Mouse (Mus musculus) midbrain, embryonic 12.5 days (tissue): Measurements from ENCODE around the gene Pdss1. TPM values are rescaled to one million over a fixed set of nuclear protein-coding genes. Genes with fewer than 3 reads are reported as not detected.
"Not testable (repeated sequence)": the region's sequence is repeated elsewhere in the genome, so short reads cannot be mapped to it uniquely, and the experiment has no call there.

Experiments
- ATAC-seq: fragments of 200-750 bp; cut with Nextera tagmentation; 2 replicates; pipeline ENCODE4 v1.8.0; 2017; ENCODE audit warnings: low read depth, moderate TSS enrichment, moderate library complexity; ENCODE audit not compliant: low FRiP score
- H3K27ac ChIP-seq: fragments of 300-500 bp; sonication (generic); replicated peaks from 2 replicates; pipeline ENCODE4 v1.5.1; 2016; ENCODE audit warnings: mild to moderate bottlenecking
- H3K27me3 ChIP-seq: fragments of 300-500 bp; sonication (generic); 2 replicates; pipeline ENCODE4 v1.6.1; 2016; ENCODE audit warnings: mild to moderate bottlenecking
- H3K36me3 ChIP-seq: fragments of 300-500 bp; sonication (generic); 2 replicates; pipeline ENCODE4 v1.6.1; 2016
- H3K4me1 ChIP-seq: fragments of 300-500 bp; sonication (generic); 2 replicates; pipeline ENCODE4 v1.6.1; 2016
- H3K4me2 ChIP-seq: fragments of 300-500 bp; sonication (generic); replicated peaks from 2 replicates; pipeline ENCODE4 v1.6.1; 2016; ENCODE audit warnings: mild to moderate bottlenecking, moderate library complexity
- H3K4me3 ChIP-seq: fragments of 300-500 bp; sonication (generic); 2 replicates; pipeline ENCODE4 v1.5.1; 2016; ENCODE audit warnings: mild to moderate bottlenecking
- H3K9ac ChIP-seq: fragments of 300-500 bp; sonication (generic); replicated peaks from 2 replicates; pipeline ENCODE4 v1.6.1; 2016; ENCODE audit warnings: mild to moderate bottlenecking, moderate library complexity
- H3K9me3 ChIP-seq: fragments of 300-500 bp; sonication (generic); 2 replicates; pipeline ENCODE4 v1.6.1; 2016; ENCODE audit warnings: mild to moderate bottlenecking
- WGBS: fragments of 180-500 bp; shearing (Covaris S2); methylation state at CpG from one replicate; pipeline ENCODE4 v1.1.7; 2016; 5-methylcytosine and 5-hydroxymethylcytosine counted together
- polyA plus RNA-seq: library from polyadenylated mRNA; unstranded; fragments of >200 nt; fragmentation: Nextera tagmentation; extraction: Ambion mirVana; gene quantifications from 2 replicates; pipeline ENCODE4 v1.2.1, GENCODE M21; 2016

The Pdss1 gene
- polyA plus RNA-seq, 1 experiment from 2014 or later = 20.0 TPM

DNA sequence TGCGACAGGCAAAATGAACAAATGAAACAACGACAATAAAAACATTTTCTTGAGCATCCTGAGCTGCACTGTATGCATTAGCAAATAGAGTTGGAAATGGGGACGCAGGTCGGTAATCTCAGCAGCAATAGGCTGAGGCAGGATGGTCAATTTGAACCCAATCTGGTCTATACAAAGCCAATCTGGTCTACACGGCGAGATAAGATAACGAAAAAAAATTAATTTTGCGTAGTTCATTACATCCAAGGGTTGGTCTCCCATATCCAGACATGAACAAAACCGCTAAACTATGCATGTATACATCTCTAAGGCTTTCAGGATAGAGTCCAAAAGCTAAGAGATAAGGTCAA lies 415 bp upstream of the Pdss1 start:
- H3K9ac ChIP-seq = peak overlapping the region; percentile 76
- H3K27ac ChIP-seq = peak overlapping the region; percentile 86
- no peak; the same call in 1 of the 2 replicates for ATAC-seq
- peak overlapping the region; percentile 85 for H3K4me2 ChIP-seq
- H3K27me3 ChIP-seq = no peaks in the 10 kb centered on the region
- peaks cover 7% of the 10 kb centered on the region; the same call in 1 of the 2 replicates for H3K4me1 ChIP-seq
- H3K4me3 ChIP-seq = peak overlapping the region; percentile 93
- WGBS = 24% methylated on average over 9 of the region's 9 CpGs
- H3K36me3 ChIP-seq = 0 out of 2 replicates have a peak, but pooled peaks cover 3% of the 10 kb centered on the region
- H3K9me3 ChIP-seq = no peaks in the 10 kb centered on the region

DNA sequence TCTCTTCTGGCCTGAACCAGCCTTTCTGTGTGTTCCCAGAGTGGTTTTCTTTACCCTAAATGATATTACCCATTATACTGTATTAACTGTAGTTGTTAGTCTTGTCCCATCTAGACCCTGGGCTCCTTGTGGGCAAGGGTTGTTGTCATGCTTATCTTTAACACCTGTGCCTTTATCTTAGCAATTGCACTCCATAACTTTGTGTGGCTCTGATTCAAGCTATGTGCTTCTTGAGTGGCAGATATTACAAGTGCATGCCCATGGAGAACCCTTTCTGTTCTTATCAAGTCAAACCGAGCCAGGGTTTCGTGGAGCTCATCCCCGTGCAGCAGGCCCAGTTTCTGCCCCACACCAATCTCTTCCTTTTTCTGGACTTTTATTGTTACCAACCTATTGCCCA lies 8.6 kb downstream of the Pdss1 start:
- Histone ChIP-seq H3K9me3 (no peaks in the 10 kb centered on the region), H3K27me3 (no peaks in the 10 kb centered on the region), H3K4me1 (no peaks in the 10 kb centered on the region), H3K9ac (no peak overlapping the region), H3K36me3 (peaks cover 48% of the 10 kb centered on the region), H3K4me3 (no peak overlapping the region), H3K27ac (no peak overlapping the region), H3K4me2 (no peak overlapping the region)
- no peak for ATAC-seq
- 95% methylated on average over 3 of the region's 3 CpGs for WGBS

DNA sequence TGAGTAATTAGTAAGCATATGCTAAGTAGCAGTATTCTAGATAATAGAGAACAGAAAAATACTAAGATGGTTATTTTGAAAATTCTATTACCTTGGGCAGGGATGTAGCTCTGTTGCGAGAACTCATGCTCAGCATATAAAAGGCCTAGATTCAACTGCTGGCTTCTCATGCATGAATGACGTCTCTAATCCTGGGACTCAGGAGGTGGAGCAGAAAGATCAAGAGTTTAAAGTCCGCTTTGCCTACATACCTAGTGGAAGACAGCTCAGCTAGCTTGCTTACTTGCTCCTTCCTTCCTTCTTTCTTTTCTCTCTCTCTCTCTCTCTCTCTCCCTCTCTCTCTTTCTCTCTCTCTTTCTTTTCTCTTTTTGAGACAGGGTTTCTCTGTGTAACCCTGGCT lies 19.1 kb downstream of the Pdss1 start:
- WGBS = 69% methylated on average over 3 of the region's 3 CpGs
- Histone ChIP-seq H3K4me1 (no peaks in the 10 kb centered on the region), H3K9ac (no peak overlapping the region), H3K4me2 (no peak overlapping the region), H3K9me3 (no peaks in the 10 kb centered on the region), H3K27ac (no peak overlapping the region), H3K36me3 (peaks cover 58% of the 10 kb centered on the region), H3K27me3 (no peaks in the 10 kb centered on the region), H3K4me3 (no peak overlapping the region)
- ATAC-seq = no peak

DNA sequence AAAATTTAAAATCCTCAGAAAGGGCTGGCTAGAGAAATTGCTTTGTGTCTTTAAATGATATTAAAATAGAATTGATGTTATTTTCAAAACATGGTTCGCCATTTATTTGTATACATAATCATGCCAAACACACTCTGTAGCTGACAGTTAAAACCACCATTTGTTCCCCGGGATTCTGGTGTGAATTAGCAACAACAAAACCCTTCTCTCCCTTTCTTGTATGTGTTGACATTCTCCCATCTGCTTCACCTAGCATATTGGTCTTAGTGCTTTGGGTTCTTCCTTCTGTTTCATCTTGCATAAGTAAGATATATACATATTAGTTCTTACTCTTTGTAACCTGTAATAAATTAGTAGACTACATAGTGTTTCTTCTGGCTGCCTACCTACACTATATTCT lies 23.3 kb downstream of the Pdss1 start:
- H3K4me2 ChIP-seq = no peak overlapping the region
- no peaks in the 10 kb centered on the region for H3K4me1 ChIP-seq
- H3K4me3 ChIP-seq = no peak overlapping the region
- H3K27me3 ChIP-seq = no peaks in the 10 kb centered on the region
- peaks cover 44% of the 10 kb centered on the region for H3K36me3 ChIP-seq
- no peak overlapping the region for H3K27ac ChIP-seq
- no peak for ATAC-seq
- no peaks in the 10 kb centered on the region for H3K9me3 ChIP-seq
- whole genome bisulfite sequencing = 94% methylated on average over 2 of the region's 2 CpGs
- H3K9ac ChIP-seq = no peak overlapping the region

DNA sequence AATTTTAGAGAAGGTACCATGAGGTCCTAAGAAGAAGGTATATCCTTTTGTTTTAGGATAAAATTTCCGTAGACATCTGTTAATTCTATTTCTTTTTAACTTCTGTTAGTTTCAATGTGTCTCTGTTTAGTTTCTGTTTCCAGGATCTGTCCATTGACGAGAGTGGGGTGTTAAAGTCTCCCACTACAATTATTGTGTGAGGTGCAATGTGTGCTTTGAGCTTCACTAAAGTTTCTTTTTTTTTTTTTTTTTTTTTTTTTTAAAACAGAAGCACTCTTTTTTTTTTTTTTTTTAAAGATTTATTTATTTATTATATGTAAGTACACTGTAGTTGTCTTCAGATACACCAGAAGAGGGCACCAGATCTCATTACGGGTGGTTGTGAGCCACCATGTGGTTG lies 30.6 kb downstream of the Pdss1 start:
- not testable (repeated sequence) for H3K4me2 ChIP-seq, H3K4me1 ChIP-seq, H3K27ac ChIP-seq, H3K27me3 ChIP-seq, H3K9me3 ChIP-seq, ATAC-seq, H3K9ac ChIP-seq, H3K4me3 ChIP-seq
- 93% methylated on average over 2 of the region's 3 CpGs for WGBS
- H3K36me3 ChIP-seq = peaks cover 13% of the 10 kb centered on the region; the same call in 1 of the 2 replicates

DNA sequence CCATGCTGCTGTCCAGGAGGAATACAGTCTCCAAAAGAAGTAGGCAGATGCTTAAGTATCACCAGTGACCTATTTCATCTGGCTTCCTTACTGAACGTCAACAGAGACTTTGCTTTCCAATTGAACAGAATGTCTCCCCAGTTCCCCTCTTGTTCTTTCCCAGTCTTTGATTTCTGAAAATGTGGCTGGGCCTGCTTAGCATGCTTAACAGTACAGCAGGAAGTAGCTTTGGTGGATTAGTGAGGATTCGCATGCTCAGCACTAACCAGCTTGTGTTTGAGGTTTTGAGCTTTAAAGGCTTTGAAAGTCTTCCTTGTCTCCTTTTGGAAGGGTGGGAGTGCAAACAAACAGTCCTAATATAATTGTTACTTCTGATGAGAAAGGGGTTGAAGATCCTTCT lies 32.9 kb downstream of the Pdss1 start:
- Histone ChIP-seq H3K9me3 (no peaks in the 10 kb centered on the region), H3K4me1 (no peaks in the 10 kb centered on the region), H3K36me3 (peaks cover 9% of the 10 kb centered on the region; the same call in 1 of the 2 replicates), H3K4me2 (no peak overlapping the region), H3K4me3 (no peak overlapping the region), H3K9ac (no peak overlapping the region), H3K27me3 (no peaks in the 10 kb centered on the region), H3K27ac (no peak overlapping the region)
- ATAC-seq = no peak
- 54% methylated on average over 2 of the region's 2 CpGs for WGBS

DNA sequence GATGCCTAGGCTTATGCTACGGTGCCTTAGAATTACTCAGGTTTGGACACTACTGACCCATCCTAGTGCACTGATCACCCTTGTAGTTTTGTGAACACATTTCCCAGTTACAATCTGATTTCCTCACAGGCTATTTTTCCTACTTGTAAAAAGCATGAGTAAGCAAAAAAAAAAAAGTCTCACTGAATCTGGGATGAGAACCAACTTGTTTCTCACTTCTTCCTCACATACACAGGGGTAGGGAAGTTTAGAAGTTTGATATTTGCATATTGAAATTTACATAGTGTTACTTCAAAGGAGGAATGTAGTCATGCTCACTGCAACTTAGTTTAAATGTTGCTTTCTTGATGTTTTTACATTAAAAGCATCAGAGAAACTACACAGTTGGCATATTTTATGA lies 38.2 kb downstream of the Pdss1 start:
- Histone ChIP-seq H3K4me3 (no peak overlapping the region), H3K9ac (no peak overlapping the region)

DNA sequence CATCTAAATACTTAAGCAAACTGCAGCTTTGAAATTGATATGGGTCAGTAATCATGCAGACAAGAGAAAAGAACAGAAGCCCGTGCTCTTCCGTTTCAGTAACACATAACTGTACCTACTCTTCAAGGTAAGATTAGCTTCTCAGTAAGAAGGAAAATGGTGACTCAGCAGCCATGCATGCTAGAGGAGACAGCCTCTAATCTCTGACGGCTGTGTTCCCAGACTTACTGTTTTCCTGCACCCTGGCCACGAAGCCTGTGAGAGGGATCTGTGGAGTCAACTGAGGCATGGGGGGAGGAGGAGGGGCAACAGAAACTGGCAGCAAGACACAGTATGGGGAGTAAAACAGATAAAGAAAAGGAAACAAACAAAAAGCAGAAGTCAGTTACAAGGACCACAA lies 54.6 kb downstream of the Pdss1 start:
- Histone ChIP-seq H3K4me1 (no peaks in the 10 kb centered on the region), H3K9me3 (no peaks in the 10 kb centered on the region), H3K27ac (no peak overlapping the region), H3K9ac (no peak overlapping the region), H3K36me3 (peaks cover 10% of the 10 kb centered on the region; the same call in 1 of the 2 replicates), H3K4me3 (no peak overlapping the region), H3K4me2 (no peak overlapping the region), H3K27me3 (no peaks in the 10 kb centered on the region)
- ATAC-seq = no peak
- 65% methylated on average over 4 of the region's 4 CpGs for WGBS

More for the DNA sequence above, 38.2 kb downstream of the Pdss1 start:
- Histone ChIP-seq H3K9me3 (no peaks in the 10 kb centered on the region), H3K4me2 (no peak overlapping the region), H3K27me3 (no peaks in the 10 kb centered on the region), H3K4me1 (no peaks in the 10 kb centered on the region), H3K36me3 (peaks cover 17% of the 10 kb centered on the region), H3K27ac (no peak overlapping the region)
- ATAC-seq = no peak
- WGBS = 91% methylated on average over 1 of the region's 1 CpGs

DNA sequence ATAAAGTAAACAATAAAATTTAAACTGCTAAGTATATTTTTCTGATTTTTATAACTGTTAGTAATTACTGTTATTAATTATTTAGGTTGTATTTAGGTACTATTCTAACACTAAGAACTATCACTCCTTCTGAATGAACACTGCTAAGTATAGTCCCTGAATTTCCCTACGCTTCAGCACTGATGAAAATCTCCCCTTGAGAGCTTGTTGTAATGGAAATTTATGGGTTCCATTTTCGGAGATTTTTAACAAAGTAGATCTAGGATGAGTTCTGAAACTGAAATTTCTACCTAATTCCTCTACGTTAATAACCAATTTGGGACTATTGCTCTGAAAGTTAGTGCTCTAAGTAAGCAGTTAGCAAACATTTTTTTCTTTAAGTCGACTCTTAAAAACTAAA lies 59.0 kb downstream of the Pdss1 start:
- no peak for ATAC-seq

DNA sequence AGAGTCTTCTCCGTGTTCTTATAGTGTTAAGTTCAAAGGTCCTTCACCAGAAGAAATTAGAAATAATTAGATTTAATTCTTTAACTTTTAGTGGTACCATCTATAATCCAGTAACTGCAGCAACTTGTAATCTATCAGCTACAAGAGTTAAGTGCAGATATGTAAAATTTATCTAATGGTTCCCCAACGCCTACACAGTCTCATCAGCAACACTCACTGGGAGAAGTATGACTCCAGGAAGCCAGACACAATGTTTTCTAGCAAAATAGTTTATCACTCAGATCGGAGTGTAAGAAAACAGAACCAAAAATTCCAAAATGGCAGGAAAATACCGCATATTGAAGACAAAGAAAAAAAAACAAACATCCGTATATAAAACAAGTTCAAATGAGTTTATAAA lies 60.6 kb downstream of the Pdss1 start:
- no peaks in the 10 kb centered on the region for H3K4me1 ChIP-seq
- no peaks in the 10 kb centered on the region for H3K9me3 ChIP-seq
- peaks cover 7% of the 10 kb centered on the region for H3K36me3 ChIP-seq
- no peaks in the 10 kb centered on the region for H3K27me3 ChIP-seq
- ATAC-seq = no peak
- H3K27ac ChIP-seq = no peak overlapping the region
- WGBS = 91% methylated on average over 5 of the region's 5 CpGs
- H3K4me3 ChIP-seq = no peak overlapping the region
- no peak overlapping the region for H3K4me2 ChIP-seq
- no peak overlapping the region for H3K9ac ChIP-seq

More for the DNA sequence above, 59.0 kb downstream of the Pdss1 start:
- 87% methylated on average over 4 of the region's 4 CpGs for WGBS
- no peaks in the 10 kb centered on the region for H3K4me1 ChIP-seq
- H3K27me3 ChIP-seq = no peaks in the 10 kb centered on the region
- H3K4me2 ChIP-seq = no peak overlapping the region
- H3K4me3 ChIP-seq = no peak overlapping the region
- no peak overlapping the region for H3K27ac ChIP-seq
- H3K36me3 ChIP-seq = peaks cover 7% of the 10 kb centered on the region
- H3K9ac ChIP-seq = no peak overlapping the region
- no peaks in the 10 kb centered on the region for H3K9me3 ChIP-seq

DNA sequence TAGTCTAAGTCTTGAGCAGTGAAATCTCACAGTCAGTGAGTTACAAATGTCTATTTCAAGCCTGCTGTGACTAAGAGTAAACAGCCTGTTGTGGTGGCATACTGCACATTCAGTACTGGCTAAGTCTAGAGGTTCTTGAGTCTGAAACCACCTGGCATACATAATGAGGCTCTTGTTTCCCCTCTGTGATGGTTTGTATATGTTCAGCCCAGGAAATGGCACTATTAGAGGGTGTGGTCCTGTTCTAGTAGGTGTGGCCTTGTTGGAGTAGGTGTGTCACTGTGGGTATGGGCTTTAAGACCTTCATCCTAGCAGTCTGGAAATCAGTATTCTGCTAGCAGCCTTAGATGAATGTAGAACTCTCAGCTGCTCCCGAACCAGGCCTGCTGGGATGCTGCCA lies 62.1 kb downstream of the Pdss1 start:
- Histone ChIP-seq H3K27me3 (no peaks in the 10 kb centered on the region), H3K4me1 (no peaks in the 10 kb centered on the region), H3K36me3 (peaks cover 7% of the 10 kb centered on the region), H3K27ac (no peak overlapping the region), H3K4me2 (no peak overlapping the region), H3K9ac (no peak overlapping the region), H3K4me3 (no peak overlapping the region), H3K9me3 (no peaks in the 10 kb centered on the region)
- no peak for ATAC-seq
- 83% methylated on average over 1 of the region's 1 CpGs for WGBS

DNA sequence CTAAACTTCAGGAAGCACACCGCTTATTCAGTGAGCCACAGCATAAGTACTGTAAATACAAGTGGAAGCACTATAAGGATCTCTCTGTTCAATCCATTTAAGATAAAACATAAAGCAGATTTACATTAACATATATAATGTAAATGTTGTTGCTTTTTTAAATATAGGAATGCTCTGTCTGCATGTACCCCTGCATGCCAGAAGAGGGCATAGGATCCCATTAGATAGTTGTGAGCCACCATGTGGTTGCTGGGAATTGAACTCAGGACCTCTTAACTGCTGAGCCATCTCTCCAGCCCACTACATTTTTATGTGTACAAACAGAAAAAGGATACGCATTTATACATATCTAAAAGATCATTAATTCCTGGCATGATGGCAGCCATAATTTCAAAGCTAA lies 66.4 kb downstream of the Pdss1 start:
- Histone ChIP-seq H3K4me3 (no peak overlapping the region), H3K9ac (no peak overlapping the region), H3K4me2 (no peak overlapping the region), H3K27ac (no peak overlapping the region), H3K9me3 (no peaks in the 10 kb centered on the region), H3K36me3 (peaks cover 4% of the 10 kb centered on the region; the same call in 1 of the 2 replicates), H3K27me3 (no peaks in the 10 kb centered on the region), H3K4me1 (no peaks in the 10 kb centered on the region)
- 98% methylated on average over 2 of the region's 2 CpGs for WGBS
- no peak for ATAC-seq

DNA sequence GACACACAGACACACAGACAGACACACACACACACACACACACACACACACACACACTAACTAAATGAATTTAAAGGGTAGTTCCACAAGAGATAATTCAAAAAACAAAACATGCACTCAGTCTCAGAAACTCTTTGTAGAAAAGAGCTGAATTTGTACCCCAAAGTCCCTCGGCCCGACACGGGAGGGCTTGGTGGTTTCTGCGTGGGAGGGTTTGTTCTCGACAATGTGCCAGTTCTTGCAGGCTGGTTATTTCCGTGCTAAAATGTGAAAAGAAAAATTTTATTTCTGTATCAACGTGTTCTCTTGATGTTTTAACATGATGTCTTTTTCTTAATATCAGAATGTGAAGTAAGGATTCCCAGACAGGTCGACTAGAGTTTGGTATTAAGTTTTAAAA lies 66.9 kb downstream of the Pdss1 start:
- peaks cover 3% of the 10 kb centered on the region; the same call in 1 of the 2 replicates for H3K36me3 ChIP-seq
- ATAC-seq = no peak
- WGBS = 93% methylated on average over 8 of the region's 8 CpGs

More for the DNA sequence above, 66.9 kb downstream of the Pdss1 start:
- no peaks in the 10 kb centered on the region for H3K9me3 ChIP-seq
- no peaks in the 10 kb centered on the region for H3K4me1 ChIP-seq
- no peak overlapping the region for H3K4me2 ChIP-seq
- no peaks in the 10 kb centered on the region for H3K27me3 ChIP-seq
- no peak overlapping the region for H3K4me3 ChIP-seq
- no peak overlapping the region for H3K27ac ChIP-seq
- no peak overlapping the region for H3K9ac ChIP-seq
